ENCODE assay signal across 8 mouse cellular contexts in genomic region chr8:11085244-11085643, GRCm38 (mm10).
DNase-seq lines count a peak whose midpoint lies in the region; ATAC-seq and TF ChIP-seq lines count a peak whose summit lies in the region.

No protein-coding gene starts in this region.

- H3K9ac ChIP-seq in intestine, embryonic 16.5 days (ENCODE audit: low read depth, low read length): peak overlapping the region; percentile 48; the same call in 1 of the 2 replicates
- H3K9ac ChIP-seq in intestine, postnatal 0 days (ENCODE audit: low read depth, low read length): no peak overlapping the region

- no peak for TF ChIP-seq CTCF in intestine, postnatal 0 days (IDR thresholded peaks at IDR 0.05; ENCODE audit: low read depth)

- H3K36me3 ChIP-seq in intestine, embryonic 16.5 days (ENCODE audit: control insufficient read depth, insufficient read depth, low read length): no peaks in the 10 kb centered on the region
- no peaks in the 10 kb centered on the region for H3K36me3 ChIP-seq in intestine, postnatal 0 days (ENCODE audit: control insufficient read depth, insufficient read depth)

- H3K4me3 ChIP-seq in intestine, embryonic 16.5 days (ENCODE audit: low read length): no peak overlapping the region
- H3K4me3 ChIP-seq in intestine, postnatal 0 days (ENCODE audit: low read depth, low read length): no peak overlapping the region

- H3K27me3 ChIP-seq in intestine, embryonic 16.5 days (replicated peaks; ENCODE audit: control insufficient read depth, insufficient read depth, low read length): no peaks in the 10 kb centered on the region
- no peaks in the 10 kb centered on the region for H3K27me3 ChIP-seq in intestine, postnatal 0 days (replicated peaks; ENCODE audit: control insufficient read depth, insufficient read depth, low read length)

- 56% methylated on average over 1 of the region's 1 CpGs for WGBS in intestine, embryonic 16.5 days
- 33% methylated on average over 1 of the region's 1 CpGs for WGBS in intestine, postnatal 0 days

- no peak overlapping the region for H3K4me2 ChIP-seq in intestine, embryonic 16.5 days (ENCODE audit: low read depth, low read length)
- H3K4me2 ChIP-seq in intestine, postnatal 0 days (replicated peaks; ENCODE audit: low read depth): no peak overlapping the region

- DNase-seq in fat pad, adult 2 months (ENCODE audit: extremely low read depth, low read depth, low spot score): peak; percentile 82
- peak; percentile 59 to 73 for DNase-seq in layer of hippocampus, adult 18-20 months (ENCODE audit: low spot score in 2 of 2)
- peak; percentile 34 for DNase-seq in right cerebral cortex, postnatal 14 days
- no peak for DNase-seq in thymus, postnatal 10 days (ENCODE audit: low spot score in 2 of 2)
- DNase-seq in kidney, adult 9 months: no peak

- ATAC-seq in intestine, embryonic 16.5 days: 0 out of 2 replicates have a peak, but pooled peaks have one; percentile 11
- ATAC-seq in intestine, postnatal 0 days: no peak
- ATAC-seq in cerebellum, adult (ENCODE audit: insufficient number of reproducible peaks, low FRiP score, low TSS enrichment): no peak

- H3K4me1 ChIP-seq in intestine, embryonic 16.5 days (ENCODE audit: control insufficient read depth, insufficient read depth, low read length): peaks cover 11% of the 10 kb centered on the region
- peaks cover 8% of the 10 kb centered on the region; the same call in 1 of the 2 replicates for H3K4me1 ChIP-seq in intestine, postnatal 0 days (replicated peaks; ENCODE audit: control insufficient read depth, insufficient read depth, low read length)

- H3K27ac ChIP-seq in intestine, embryonic 16.5 days (ENCODE audit: low read length): peak overlapping the region; percentile 37
- H3K27ac ChIP-seq in intestine, postnatal 0 days (ENCODE audit: low read depth, low read length): no peak overlapping the region

- H3K9me3 ChIP-seq in intestine, embryonic 16.5 days (ENCODE audit: control insufficient read depth, low read length): no peaks in the 10 kb centered on the region
- H3K9me3 ChIP-seq in intestine, postnatal 0 days (ENCODE audit: control insufficient read depth): no peaks in the 10 kb centered on the region

Comparison
In these comparisons a context has a peak if more than half of its experiments do, and no peak if none do; other contexts are left out.
1. DNase-seq: peak in fat pad, adult 2 months (single experiment), layer of hippocampus, adult 18-20 months (2 of 2) and right cerebral cortex, postnatal 14 days (single experiment); none in thymus, postnatal 10 days (0 of 2) and kidney, adult 9 months (single experiment).